Mouse (Mus musculus): ENCODE measurements around the gene Crybg1. TPM values are rescaled to one million over a fixed set of nuclear protein-coding genes. Genes with fewer than 3 reads are reported as not detected.
A peak's percentile ranks its signal among the peaks of the same experiment; 100 is the strongest.
"Not testable (repeated sequence)": the region's sequence is repeated elsewhere in the genome, so short reads cannot be mapped to it uniquely, and the experiment has no call there.

Gene Crybg1
- polyA plus RNA-seq, 1 experiment from 2014 or later, result 0.20 TPM

GRCm38 (mm10) chr10:43928596-43928995 is 220.1 kb downstream of the Crybg1 start:
- Histone ChIP-seq H3K27me3 (replicated peaks; ENCODE audit: control insufficient read depth, insufficient read depth, low read length) (no peaks in the 10 kb centered on the region), H3K27ac (ENCODE audit: low read depth, low read length) (no peak overlapping the region), H3K9ac (ENCODE audit: low read length) (no peak overlapping the region), H3K36me3 (ENCODE audit: control insufficient read depth, insufficient read depth, low read length) (peaks cover 27% of the 10 kb centered on the region), H3K9me3 (replicated peaks; ENCODE audit: control insufficient read depth, low read length) (no peaks in the 10 kb centered on the region), H3K4me2 (ENCODE audit: low read length) (no peak overlapping the region), H3K4me3 (ENCODE audit: low read depth, low read length) (no peak overlapping the region), H3K4me1 (ENCODE audit: control insufficient read depth, insufficient read depth, low read length) (no peaks in the 10 kb centered on the region)
- WGBS, result 85% methylated on average over 5 of the region's 5 CpGs
- no peak for ATAC-seq
- DNase-seq (ENCODE audit: low spot score), result no peak

GRCm38 (mm10) chr10:43927736-43928135 is 220.9 kb downstream of the Crybg1 start:
- H3K4me2 ChIP-seq (ENCODE audit: low read length), result no peak overlapping the region
- H3K27ac ChIP-seq (ENCODE audit: low read depth, low read length), result no peak overlapping the region
- H3K9me3 ChIP-seq (replicated peaks; ENCODE audit: control insufficient read depth, low read length), result no peaks in the 10 kb centered on the region
- H3K36me3 ChIP-seq (ENCODE audit: control insufficient read depth, insufficient read depth, low read length), result peaks cover 25% of the 10 kb centered on the region; the same call in 1 of the 2 replicates
- no peak for DNase-seq (ENCODE audit: low spot score)
- 81% methylated on average over 8 of the region's 8 CpGs for WGBS
- H3K27me3 ChIP-seq (replicated peaks; ENCODE audit: control insufficient read depth, insufficient read depth, low read length), result no peaks in the 10 kb centered on the region
- no peaks in the 10 kb centered on the region for H3K4me1 ChIP-seq (ENCODE audit: control insufficient read depth, insufficient read depth, low read length)
- H3K9ac ChIP-seq (ENCODE audit: low read length), result no peak overlapping the region
- ATAC-seq, result no peak
- H3K4me3 ChIP-seq (ENCODE audit: low read depth, low read length), result no peak overlapping the region

GRCm38 (mm10) chr10:43925776-43926175 is 222.9 kb downstream of the Crybg1 start:
- not testable (repeated sequence) for H3K27me3 ChIP-seq (replicated peaks; ENCODE audit: control insufficient read depth, insufficient read depth, low read length); ATAC-seq; H3K9ac ChIP-seq (ENCODE audit: low read length)

GRCm38 (mm10) chr10:43923096-43923495 is 225.6 kb downstream of the Crybg1 start:
- Histone ChIP-seq H3K36me3 (ENCODE audit: control insufficient read depth, insufficient read depth, low read length) (0 out of 2 replicates have a peak, but pooled peaks cover 9% of the 10 kb centered on the region), H3K27me3 (replicated peaks; ENCODE audit: control insufficient read depth, insufficient read depth, low read length) (no peaks in the 10 kb centered on the region), H3K4me3 (ENCODE audit: low read depth, low read length) (no peak overlapping the region), H3K4me1 (ENCODE audit: control insufficient read depth, insufficient read depth, low read length) (no peaks in the 10 kb centered on the region), H3K27ac (ENCODE audit: low read depth, low read length) (no peak overlapping the region), H3K4me2 (ENCODE audit: low read length) (no peak overlapping the region), H3K9me3 (replicated peaks; ENCODE audit: control insufficient read depth, low read length) (no peaks in the 10 kb centered on the region), H3K9ac (ENCODE audit: low read length) (no peak overlapping the region)
- no peak for DNase-seq (ENCODE audit: low spot score)
- no peak for ATAC-seq
- 97% methylated on average over 3 of the region's 3 CpGs for WGBS

More at GRCm38 (mm10) chr10:43925776-43926175, 222.9 kb downstream of the Crybg1 start:
- H3K27ac ChIP-seq (ENCODE audit: low read depth, low read length); H3K4me2 ChIP-seq (ENCODE audit: low read length); H3K4me3 ChIP-seq (ENCODE audit: low read depth, low read length); H3K9me3 ChIP-seq (replicated peaks; ENCODE audit: control insufficient read depth, low read length); DNase-seq (ENCODE audit: low spot score); H3K4me1 ChIP-seq (ENCODE audit: control insufficient read depth, insufficient read depth, low read length): not testable (repeated sequence)
- H3K36me3 ChIP-seq (ENCODE audit: control insufficient read depth, insufficient read depth, low read length), result peaks cover 19% of the 10 kb centered on the region; the same call in 1 of the 2 replicates
- WGBS, result 87% methylated on average over 9 of the region's 9 CpGs

- peak; percentile 80 for ATAC-seq
- 42% methylated on average over 17 of the region's 17 CpGs for WGBS
- Histone ChIP-seq H3K27me3 (replicated peaks; ENCODE audit: control insufficient read depth, insufficient read depth, low read length) (no peaks in the 10 kb centered on the region), H3K9ac (ENCODE audit: low read length) (no peak overlapping the region), H3K4me2 (ENCODE audit: low read length) (no peak overlapping the region), H3K4me1 (ENCODE audit: control insufficient read depth, insufficient read depth, low read length) (no peaks in the 10 kb centered on the region), H3K4me3 (ENCODE audit: low read depth, low read length) (no peak overlapping the region), H3K27ac (ENCODE audit: low read depth, low read length) (no peak overlapping the region), H3K36me3 (ENCODE audit: control insufficient read depth, insufficient read depth, low read length) (0 out of 2 replicates have a peak, but pooled peaks cover 4% of the 10 kb centered on the region), H3K9me3 (replicated peaks; ENCODE audit: control insufficient read depth, low read length) (no peaks in the 10 kb centered on the region)
- peak; percentile 88 for DNase-seq (ENCODE audit: low spot score)
Measured at GRCm38 (mm10) chr10:43918696-43919608, 229.7 kb downstream of the Crybg1 start.

GRCm38 (mm10) chr10:43916737-43917136 is 231.9 kb downstream of the Crybg1 start:
- WGBS, result 83% methylated on average over 2 of the region's 2 CpGs
- DNase-seq (ENCODE audit: low spot score) (no peak), ATAC-seq (no peak)
- Histone ChIP-seq H3K27me3 (replicated peaks; ENCODE audit: control insufficient read depth, insufficient read depth, low read length) (no peaks in the 10 kb centered on the region), H3K4me2 (ENCODE audit: low read length) (no peak overlapping the region), H3K27ac (ENCODE audit: low read depth, low read length) (no peak overlapping the region), H3K36me3 (ENCODE audit: control insufficient read depth, insufficient read depth, low read length) (0 out of 2 replicates have a peak, but pooled peaks cover 3% of the 10 kb centered on the region), H3K4me1 (ENCODE audit: control insufficient read depth, insufficient read depth, low read length) (no peaks in the 10 kb centered on the region), H3K9ac (ENCODE audit: low read length) (no peak overlapping the region), H3K4me3 (ENCODE audit: low read depth, low read length) (no peak overlapping the region), H3K9me3 (replicated peaks; ENCODE audit: control insufficient read depth, low read length) (no peaks in the 10 kb centered on the region)

- WGBS, result 80% methylated on average over 12 of the region's 12 CpGs
- Histone ChIP-seq H3K36me3 (ENCODE audit: control insufficient read depth, insufficient read depth, low read length) (peaks cover 6% of the 10 kb centered on the region; the same call in 1 of the 2 replicates), H3K4me3 (ENCODE audit: low read depth, low read length) (no peak overlapping the region), H3K9ac (ENCODE audit: low read length) (no peak overlapping the region), H3K27me3 (replicated peaks; ENCODE audit: control insufficient read depth, insufficient read depth, low read length) (no peaks in the 10 kb centered on the region), H3K4me2 (ENCODE audit: low read length) (no peak overlapping the region), H3K9me3 (replicated peaks; ENCODE audit: control insufficient read depth, low read length) (no peaks in the 10 kb centered on the region), H3K4me1 (ENCODE audit: control insufficient read depth, insufficient read depth, low read length) (no peaks in the 10 kb centered on the region), H3K27ac (ENCODE audit: low read depth, low read length) (no peak overlapping the region)
- ATAC-seq, result no peak
- no peak for DNase-seq (ENCODE audit: low spot score)
Measured at GRCm38 (mm10) chr10:43916181-43916580, 232.5 kb downstream of the Crybg1 start.

- H3K9ac ChIP-seq (ENCODE audit: low read length), result no peak overlapping the region
- ATAC-seq (no peak), DNase-seq (ENCODE audit: low spot score) (no peak)
- no peak overlapping the region for H3K27ac ChIP-seq (ENCODE audit: low read depth, low read length)
- no peaks in the 10 kb centered on the region for H3K27me3 ChIP-seq (replicated peaks; ENCODE audit: control insufficient read depth, insufficient read depth, low read length)
- H3K4me1 ChIP-seq (ENCODE audit: control insufficient read depth, insufficient read depth, low read length), result no peaks in the 10 kb centered on the region
- H3K9me3 ChIP-seq (replicated peaks; ENCODE audit: control insufficient read depth, low read length), result no peaks in the 10 kb centered on the region
- H3K4me2 ChIP-seq (ENCODE audit: low read length), result no peak overlapping the region
- H3K4me3 ChIP-seq (ENCODE audit: low read depth, low read length), result no peak overlapping the region
- WGBS, result 88% methylated on average over 3 of the region's 3 CpGs
- peaks cover 17% of the 10 kb centered on the region; the same call in 1 of the 2 replicates for H3K36me3 ChIP-seq (ENCODE audit: control insufficient read depth, insufficient read depth, low read length)
Measured at GRCm38 (mm10) chr10:43912236-43912635, 236.4 kb downstream of the Crybg1 start.

- no peak for ATAC-seq
- no peak for DNase-seq (ENCODE audit: low spot score)
- H3K4me3 ChIP-seq (ENCODE audit: low read depth, low read length), result no peak overlapping the region
Measured at GRCm38 (mm10) chr10:43910873-43911142, 237.8 kb downstream of the Crybg1 start.

More at GRCm38 (mm10) chr10:43910873-43911142, 237.8 kb downstream of the Crybg1 start:
- WGBS, result 94% methylated on average over 8 of the region's 8 CpGs
- H3K27me3 ChIP-seq (replicated peaks; ENCODE audit: control insufficient read depth, insufficient read depth, low read length), result no peaks in the 10 kb centered on the region
- H3K36me3 ChIP-seq (ENCODE audit: control insufficient read depth, insufficient read depth, low read length), result peaks cover 17% of the 10 kb centered on the region; the same call in 1 of the 2 replicates
- H3K4me2 ChIP-seq (ENCODE audit: low read length), result no peak overlapping the region
- no peaks in the 10 kb centered on the region for H3K4me1 ChIP-seq (ENCODE audit: control insufficient read depth, insufficient read depth, low read length)
- H3K9ac ChIP-seq (ENCODE audit: low read length), result no peak overlapping the region
- no peaks in the 10 kb centered on the region for H3K9me3 ChIP-seq (replicated peaks; ENCODE audit: control insufficient read depth, low read length)
- no peak overlapping the region for H3K27ac ChIP-seq (ENCODE audit: low read depth, low read length)

Data from forebrain, embryonic 14.5 days (tissue).